Mouse (Mus musculus) CD4-positive, CD25-positive, alpha-beta regulatory T cell, adult 2 months (primary cell): Measurements from ENCODE around the gene Phf5a.

ENCODE experiments used
- DNase-seq: peaks from one replicate; pipeline ENCODE4 v3.0.0-alpha.2; 2012; ENCODE audit warnings: low read depth, low spot score

Gene Phf5a

DNA sequence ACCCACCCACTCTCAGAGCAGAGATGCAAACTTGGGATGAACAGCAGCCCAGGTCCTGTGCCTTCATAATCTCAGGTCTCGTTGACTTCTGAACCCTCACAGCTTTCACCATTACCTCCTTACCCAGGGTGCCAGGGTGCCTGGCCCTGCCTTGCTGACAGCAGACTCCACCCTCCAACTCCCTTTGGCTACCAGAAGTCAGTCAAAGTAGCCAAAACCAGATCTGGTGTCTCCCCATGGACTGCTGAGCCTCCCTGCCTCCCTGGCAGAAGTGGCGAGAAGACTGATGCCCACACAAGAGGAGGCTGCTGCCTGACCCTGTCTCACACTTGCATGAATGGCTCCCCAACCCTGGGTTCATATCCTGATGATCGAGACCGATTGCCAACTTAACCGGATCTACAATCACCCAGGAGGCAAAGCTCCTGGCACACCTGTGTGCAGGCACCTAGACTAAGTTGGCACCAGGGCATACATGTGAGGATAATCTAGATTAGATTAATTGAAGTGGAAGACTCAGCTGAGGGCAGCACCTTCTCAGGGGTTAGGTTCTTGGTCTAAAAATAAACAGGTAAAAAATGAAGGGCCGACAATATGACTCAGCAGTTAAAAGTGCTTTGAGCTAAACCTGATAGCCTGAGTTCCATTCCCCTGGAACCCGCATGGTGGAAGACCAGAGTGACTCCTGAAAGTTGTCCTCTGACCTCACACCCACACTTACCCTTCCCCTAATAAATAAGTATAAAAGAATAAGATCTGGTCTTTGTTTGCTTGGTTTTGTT lies 43.1 kb downstream of the Phf5a start:
- no peak for DNase-seq

GRCm38 (mm10) chr15:81824832-81825231 lies 46.9 kb downstream of the Phf5a start:
- DNase-seq = no peak

DNA sequence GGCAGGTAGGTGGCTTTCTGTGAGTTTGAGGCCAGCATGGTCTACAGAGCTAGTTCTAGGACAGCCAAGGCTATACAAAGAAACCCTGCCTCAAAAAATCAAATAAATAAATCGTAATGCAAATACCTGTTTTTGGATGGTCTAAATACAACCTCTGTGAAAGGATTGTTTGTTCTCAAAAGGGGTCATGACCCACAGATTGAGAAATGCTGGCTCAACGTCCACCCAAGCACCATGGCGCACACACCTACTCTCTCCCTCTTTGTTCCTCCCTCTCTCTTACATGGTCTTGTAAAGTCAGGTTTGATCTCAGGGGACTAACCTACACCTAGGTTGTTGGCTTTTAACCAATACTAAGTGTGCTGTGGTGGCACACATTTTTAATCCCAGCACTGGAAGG lies 49.1 kb downstream of the Phf5a start:
- no peak for DNase-seq

- DNase-seq = no peak
These were observed 53.3 kb downstream of the Phf5a start for GRCm38 (mm10) chr15:81818404-81818803.

GRCm38 (mm10) chr15:81814716-81815370 lies 56.9 kb downstream of the Phf5a start:
- DNase-seq = no peak
